Mouse (Mus musculus) liver, embryonic 16.5 days (tissue): ENCODE results near the gene Grasp. TPM values are rescaled to one million over a fixed set of nuclear protein-coding genes. Genes with fewer than 3 reads are reported as not detected.

Experiments
- ATAC-seq: fragments of 200-750 bp; cut with Nextera tagmentation; 2 replicates; pipeline ENCODE4 v1.8.0; 2017; ENCODE audit warnings: low read depth, mild to moderate bottlenecking, moderate number of reproducible peaks, moderate library complexity
- H3K27ac ChIP-seq: fragments of 300-500 bp; sonication (generic); 2 replicates; pipeline ENCODE4 v1.5.1; 2014; ENCODE audit warnings: mild to moderate bottlenecking, low read length
- H3K27me3 ChIP-seq: fragments of 300-500 bp; sonication (generic); 2 replicates; pipeline ENCODE4 v1.6.1; 2014; ENCODE audit warnings: low read depth, low read length, mixed read lengths; ENCODE audit not compliant: control insufficient read depth, insufficient read depth
- H3K36me3 ChIP-seq: fragments of 300-500 bp; sonication (generic); 2 replicates; pipeline ENCODE4 v1.6.1; 2014; ENCODE audit warnings: mild to moderate bottlenecking; ENCODE audit not compliant: control insufficient read depth, insufficient read depth
- H3K4me1 ChIP-seq: fragments of 300-500 bp; sonication (generic); 2 replicates; pipeline ENCODE4 v1.6.1; 2014; ENCODE audit warnings: low read depth, low read length, mixed read lengths; ENCODE audit not compliant: control insufficient read depth
- H3K4me2 ChIP-seq: fragments of 300-500 bp; sonication (generic); 2 replicates; pipeline ENCODE4 v1.6.1; 2014; ENCODE audit warnings: low read depth, low read length, mixed read lengths
- H3K4me3 ChIP-seq: fragments of 300-500 bp; sonication (generic); 2 replicates; pipeline ENCODE4 v1.5.1; 2014; ENCODE audit warnings: low read depth, mild to moderate bottlenecking, low read length
- H3K9ac ChIP-seq: fragments of 300-500 bp; sonication (generic); 2 replicates; pipeline ENCODE4 v1.6.1; 2014; ENCODE audit warnings: low read depth, low read length
- H3K9me3 ChIP-seq: fragments of 300-500 bp; sonication (generic); replicated peaks from 2 replicates; pipeline ENCODE4 v1.6.1; 2016; ENCODE audit warnings: low read length; ENCODE audit not compliant: control insufficient read depth
- WGBS: fragments of 180-500 bp; shearing (Covaris S2); extraction: QIAGEN DNeasy Blood & Tissue Kit; methylation state at CpG from one replicate; pipeline ENCODE4 v1.1.7; 2014; ENCODE audit not compliant: insufficient replicate concordance; 5-methylcytosine and 5-hydroxymethylcytosine counted together
- polyA plus RNA-seq: library from polyadenylated mRNA; unstranded; fragments of >200 nt; fragmentation: Nextera tagmentation; extraction: Ambion mirVana; gene quantifications from 2 replicates; pipeline ENCODE4 v1.2.1, GENCODE M21; 2015

Gene Grasp
- polyA plus RNA-seq = 0.36 and 0.54 TPM in 2 replicates

GRCm38 (mm10) chr15:101224006-101224906, at the start of gene Grasp:
Grasp (plus strand) TSS chr15:101224188.
- Histone ChIP-seq H3K4me1 (no peaks in the 10 kb centered on the region; the same call in none of the 2 replicates), H3K9ac (peak within 1 kb of the TSS; percentile 30; the same call in 1 of the 2 replicates), H3K36me3 (no peaks in the 10 kb centered on the region), H3K27ac (no peak within 1 kb of the TSS), H3K4me2 (peak within 1 kb of the TSS; percentile 74), H3K4me3 (peak within 1 kb of the TSS; percentile 57), H3K27me3 (peaks cover 39% of the 10 kb centered on the region), H3K9me3 (no peaks in the 10 kb centered on the region)
- peak; percentile 71 for ATAC-seq
- WGBS = under 1% methylated on average over 76 of the region's 77 CpGs

GRCm38 (mm10) chr15:101174294-101175130, 49.5 kb upstream of the Grasp start:
- H3K4me1 ChIP-seq = peaks cover 35% of the 10 kb centered on the region
- H3K4me3 ChIP-seq = peak overlapping the region; percentile 72
- no peaks in the 10 kb centered on the region for H3K9me3 ChIP-seq
- 1% methylated on average over 44 of the region's 46 CpGs for WGBS
- peaks cover 18% of the 10 kb centered on the region for H3K27me3 ChIP-seq
- peak overlapping the region; percentile 79 for H3K9ac ChIP-seq
- peak overlapping the region; percentile 81 for H3K4me2 ChIP-seq
- no peak overlapping the region; the same call in 1 of the 2 replicates for H3K27ac ChIP-seq
- ATAC-seq = no peak
- no peaks in the 10 kb centered on the region for H3K36me3 ChIP-seq

GRCm38 (mm10) chr15:101175131-101175460, 48.9 kb upstream of the Grasp start:
- H3K9me3 ChIP-seq = no peaks in the 10 kb centered on the region
- no peak for ATAC-seq
- no peaks in the 10 kb centered on the region for H3K36me3 ChIP-seq
- peaks cover 18% of the 10 kb centered on the region for H3K27me3 ChIP-seq
- no peak overlapping the region for H3K27ac ChIP-seq
- peak overlapping the region; percentile 81 for H3K4me2 ChIP-seq
- 9% methylated on average over 5 of the region's 5 CpGs for WGBS
- H3K4me1 ChIP-seq = peaks cover 30% of the 10 kb centered on the region
- H3K4me3 ChIP-seq = peak overlapping the region; percentile 72
- H3K9ac ChIP-seq = no peak overlapping the region

DNA sequence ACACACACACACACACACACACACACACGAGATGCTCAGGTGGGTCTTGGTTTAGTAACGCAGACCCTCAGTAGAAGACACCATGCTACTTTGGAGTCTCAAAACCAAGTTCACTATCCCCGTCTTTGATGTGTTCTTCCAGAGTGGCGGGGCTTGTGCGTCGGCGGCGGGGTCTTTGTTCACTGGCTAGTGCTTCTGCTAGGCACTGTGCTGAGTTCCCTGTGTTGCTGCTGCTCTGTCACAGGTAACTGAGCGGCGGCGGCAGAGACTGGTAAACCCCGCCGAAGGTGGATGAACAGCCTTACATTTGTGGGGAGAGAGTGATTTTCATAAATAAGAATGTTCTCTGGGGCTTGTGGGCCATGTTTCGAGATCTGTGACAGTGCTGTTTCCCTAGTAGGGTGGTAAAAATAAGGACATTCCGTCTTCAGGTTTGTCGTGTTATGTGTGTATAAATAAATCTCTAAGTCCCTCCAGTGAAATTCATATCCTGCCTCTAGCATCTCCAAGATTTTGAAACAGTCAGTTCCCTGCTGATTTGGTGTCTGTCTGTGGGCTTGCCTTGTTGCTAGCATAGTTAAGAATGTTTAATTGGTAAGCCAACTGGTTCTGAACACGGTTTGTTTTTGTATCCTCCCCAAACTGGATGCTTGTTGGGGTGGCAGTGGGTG, 48.2 kb upstream of the Grasp start:
- H3K4me2 ChIP-seq = peak overlapping the region; percentile 81
- 12% methylated on average over 17 of the region's 17 CpGs for WGBS
- no peaks in the 10 kb centered on the region for H3K9me3 ChIP-seq
- H3K4me3 ChIP-seq = peak overlapping the region; percentile 72
- H3K27me3 ChIP-seq = peaks cover 18% of the 10 kb centered on the region
- H3K27ac ChIP-seq = peak overlapping the region; percentile 29
- H3K36me3 ChIP-seq = no peaks in the 10 kb centered on the region
- H3K9ac ChIP-seq = peak overlapping the region; percentile 20; the same call in 1 of the 2 replicates
- H3K4me1 ChIP-seq = peaks cover 29% of the 10 kb centered on the region
- no peak for ATAC-seq

- no peak overlapping the region for H3K9ac ChIP-seq
- H3K4me2 ChIP-seq = peak overlapping the region; percentile 81; the same call in 1 of the 2 replicates
- H3K9me3 ChIP-seq = no peaks in the 10 kb centered on the region
- peaks cover 18% of the 10 kb centered on the region for H3K27me3 ChIP-seq
- 9% methylated on average over 3 of the region's 3 CpGs for WGBS
- H3K4me3 ChIP-seq = no peak overlapping the region
- H3K27ac ChIP-seq = peak overlapping the region; percentile 73
- H3K36me3 ChIP-seq = no peaks in the 10 kb centered on the region
- ATAC-seq = no peak
- peaks cover 29% of the 10 kb centered on the region for H3K4me1 ChIP-seq
Measured at GRCm38 (mm10) chr15:101176284-101176680, 47.7 kb upstream of the Grasp start.

DNA sequence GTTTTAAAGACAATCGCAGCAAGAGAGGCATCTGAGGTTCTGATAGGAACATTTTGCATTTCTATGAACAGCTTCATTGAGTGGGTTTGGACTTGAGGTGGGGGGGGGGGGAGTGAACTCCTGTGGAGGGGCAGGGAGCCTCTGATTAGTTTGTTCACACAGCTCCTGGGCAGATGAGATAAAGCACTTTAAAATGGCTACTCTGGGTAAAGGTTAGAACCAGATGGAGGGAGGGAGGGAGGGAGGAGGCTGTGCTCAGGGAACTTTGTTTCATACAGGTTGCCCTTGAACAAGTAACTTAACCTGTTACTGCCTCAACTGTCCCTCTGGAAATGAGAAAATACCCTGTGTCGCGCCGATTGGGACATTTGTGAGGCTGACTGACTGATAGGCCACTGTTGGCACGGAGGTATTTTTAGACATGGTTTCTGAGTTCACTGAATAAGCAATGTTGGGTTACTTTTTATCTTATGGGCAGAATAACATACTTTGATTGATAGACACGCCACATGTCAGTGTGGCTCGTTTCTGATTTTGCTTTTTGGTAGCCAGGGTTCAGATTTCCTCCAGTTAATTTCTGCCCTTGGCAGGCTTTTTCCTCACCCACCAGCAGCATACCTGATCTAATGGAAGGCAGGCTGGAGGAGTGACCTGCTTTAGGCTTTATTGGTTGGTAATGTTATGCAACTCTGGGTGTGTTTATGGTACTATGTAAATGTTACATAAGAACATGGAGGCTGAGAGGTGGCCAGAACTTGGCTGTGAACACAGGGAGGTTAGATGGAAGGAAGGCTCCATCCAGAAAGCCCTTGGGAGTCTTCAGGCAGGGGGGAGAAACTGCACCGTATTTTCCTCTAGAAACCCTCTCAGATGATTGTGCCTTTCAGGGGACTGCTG, 46.9 kb upstream of the Grasp start:
- Histone ChIP-seq H3K27ac (peak overlapping the region; percentile 73), H3K4me2 (peak overlapping the region; percentile 22; the same call in 1 of the 2 replicates), H3K9ac (no peak overlapping the region), H3K36me3 (no peaks in the 10 kb centered on the region), H3K27me3 (peaks cover 18% of the 10 kb centered on the region), H3K4me1 (peaks cover 33% of the 10 kb centered on the region), H3K9me3 (no peaks in the 10 kb centered on the region), H3K4me3 (no peak overlapping the region)
- WGBS = 15% methylated on average over 8 of the region's 8 CpGs
- peak; percentile 52 for ATAC-seq

DNA sequence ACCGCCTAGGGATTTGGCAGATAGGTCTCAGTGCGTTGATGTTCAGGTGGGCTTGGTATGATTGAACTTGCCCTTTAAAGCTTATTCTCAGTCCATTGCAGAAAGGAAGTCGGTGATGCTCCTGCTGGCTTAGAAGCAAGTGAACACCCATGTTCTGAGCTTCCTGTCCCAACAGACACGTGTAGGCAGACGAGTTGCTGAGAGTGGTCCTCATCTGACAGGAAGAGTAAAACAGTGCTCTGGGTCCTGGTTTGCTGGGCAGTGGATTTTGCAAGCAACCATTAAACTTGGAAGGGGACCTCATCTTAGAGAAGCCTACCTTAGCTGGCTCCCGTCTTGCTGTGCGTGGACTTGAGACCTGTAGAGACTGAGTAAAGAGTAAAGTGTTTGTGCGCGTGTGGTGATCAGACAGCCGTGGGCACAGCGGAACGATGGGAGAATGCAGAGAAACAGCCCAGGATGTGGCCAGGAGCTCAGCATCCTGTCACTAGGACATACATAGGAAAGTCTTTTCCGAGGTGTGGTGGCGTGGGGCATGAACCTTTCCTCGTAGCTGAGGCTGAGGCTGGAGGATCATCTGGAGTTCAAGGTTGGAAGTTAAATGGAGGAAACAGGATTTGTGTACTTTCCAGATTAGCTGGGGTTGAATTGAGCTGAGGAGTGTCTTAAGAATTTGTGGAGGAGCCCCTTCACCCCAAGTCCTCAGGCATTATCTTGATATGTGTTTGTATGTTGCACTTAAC, 43.5 kb upstream of the Grasp start:
- H3K4me1 ChIP-seq = peaks cover 28% of the 10 kb centered on the region
- no peaks in the 10 kb centered on the region for H3K9me3 ChIP-seq
- no peaks in the 10 kb centered on the region for H3K36me3 ChIP-seq
- no peak overlapping the region for H3K4me2 ChIP-seq
- H3K27ac ChIP-seq = no peak overlapping the region
- peaks cover 7% of the 10 kb centered on the region for H3K27me3 ChIP-seq
- H3K4me3 ChIP-seq = no peak overlapping the region
- no peak overlapping the region for H3K9ac ChIP-seq
- ATAC-seq = no peak
- 44% methylated on average over 15 of the region's 15 CpGs for WGBS
